Mouse (Mus musculus): Measurements from ENCODE around the gene Tbc1d8. TPM values are rescaled to one million over a fixed set of nuclear protein-coding genes. Genes with fewer than 3 reads are reported as not detected.

Gene Tbc1d8
- polyA plus RNA-seq, 1 experiment from 2014 or later = 9.3 TPM

GRCm38 (mm10) chr1:39408668-39409067 lies 69.9 kb downstream of the Tbc1d8 start:
- Histone ChIP-seq H3K27me3 (no peaks in the 10 kb centered on the region), H3K4me1 (no peaks in the 10 kb centered on the region; the same call in 1 of the 2 replicates), H3K9me3 (no peaks in the 10 kb centered on the region), H3K36me3 (no peaks in the 10 kb centered on the region), H3K27ac (no peak overlapping the region), H3K4me3 (no peak overlapping the region), H3K4me2 (no peak overlapping the region), H3K9ac (no peak overlapping the region)
- WGBS = 76% methylated on average over 7 of the region's 7 CpGs
- ATAC-seq (ENCODE audit: insufficient number of reproducible peaks, low FRiP score, low TSS enrichment, low read depth) = no peak

- no peaks in the 10 kb centered on the region; the same call in 1 of the 2 replicates for H3K4me1 ChIP-seq
- no peaks in the 10 kb centered on the region for H3K9me3 ChIP-seq
- H3K9ac ChIP-seq = no peak overlapping the region
- no peak overlapping the region for H3K27ac ChIP-seq
- no peak overlapping the region for H3K4me2 ChIP-seq
- 93% methylated on average over 6 of the region's 6 CpGs for WGBS
- no peak overlapping the region for H3K4me3 ChIP-seq
- no peaks in the 10 kb centered on the region for H3K36me3 ChIP-seq
- no peaks in the 10 kb centered on the region for H3K27me3 ChIP-seq
- ATAC-seq (ENCODE audit: insufficient number of reproducible peaks, low FRiP score, low TSS enrichment, low read depth) = no peak
Measured at GRCm38 (mm10) chr1:39408123-39408522, 70.4 kb downstream of the Tbc1d8 start.

GRCm38 (mm10) chr1:39407108-39407507 lies 71.4 kb downstream of the Tbc1d8 start:
- no peaks in the 10 kb centered on the region; the same call in 1 of the 2 replicates for H3K4me1 ChIP-seq
- 63% methylated on average over 4 of the region's 4 CpGs for WGBS
- no peak overlapping the region for H3K9ac ChIP-seq
- H3K27me3 ChIP-seq = no peaks in the 10 kb centered on the region
- no peaks in the 10 kb centered on the region for H3K36me3 ChIP-seq
- H3K9me3 ChIP-seq = no peaks in the 10 kb centered on the region
- no peak for ATAC-seq (ENCODE audit: insufficient number of reproducible peaks, low FRiP score, low TSS enrichment, low read depth)
- H3K4me3 ChIP-seq = no peak overlapping the region
- no peak overlapping the region for H3K4me2 ChIP-seq
- H3K27ac ChIP-seq = no peak overlapping the region

GRCm38 (mm10) chr1:39400173-39400572 lies 78.4 kb downstream of the Tbc1d8 start:
- H3K4me1 ChIP-seq = no peaks in the 10 kb centered on the region
- WGBS = 89% methylated on average over 3 of the region's 3 CpGs
- no peak for ATAC-seq (ENCODE audit: insufficient number of reproducible peaks, low FRiP score, low TSS enrichment, low read depth)

GRCm38 (mm10) chr1:39399228-39399627 lies 79.3 kb downstream of the Tbc1d8 start:
- H3K4me1 ChIP-seq = no peaks in the 10 kb centered on the region
- no peak for ATAC-seq (ENCODE audit: insufficient number of reproducible peaks, low FRiP score, low TSS enrichment, low read depth)

More at GRCm38 (mm10) chr1:39400173-39400572, 78.4 kb downstream of the Tbc1d8 start:
- no peaks in the 10 kb centered on the region for H3K9me3 ChIP-seq
- no peak overlapping the region for H3K4me3 ChIP-seq
- no peak overlapping the region for H3K27ac ChIP-seq
- H3K4me2 ChIP-seq = no peak overlapping the region
- no peaks in the 10 kb centered on the region for H3K27me3 ChIP-seq
- H3K36me3 ChIP-seq = no peaks in the 10 kb centered on the region
- no peak overlapping the region for H3K9ac ChIP-seq

GRCm38 (mm10) chr1:39398284-39398683 lies 80.3 kb downstream of the Tbc1d8 start:
- 85% methylated on average over 6 of the region's 6 CpGs for WGBS
- no peak overlapping the region for H3K27ac ChIP-seq
- no peaks in the 10 kb centered on the region for H3K4me1 ChIP-seq
- no peak for ATAC-seq (ENCODE audit: insufficient number of reproducible peaks, low FRiP score, low TSS enrichment, low read depth)
- no peak overlapping the region for H3K4me2 ChIP-seq
- H3K9ac ChIP-seq = no peak overlapping the region
- no peak overlapping the region for H3K4me3 ChIP-seq
- H3K9me3 ChIP-seq = no peaks in the 10 kb centered on the region
- no peaks in the 10 kb centered on the region for H3K27me3 ChIP-seq
- H3K36me3 ChIP-seq = 0 out of 2 replicates have a peak, but pooled peaks cover 2% of the 10 kb centered on the region

More at GRCm38 (mm10) chr1:39399228-39399627, 79.3 kb downstream of the Tbc1d8 start:
- Histone ChIP-seq H3K36me3 (no peaks in the 10 kb centered on the region), H3K4me3 (no peak overlapping the region), H3K9me3 (no peaks in the 10 kb centered on the region), H3K9ac (no peak overlapping the region), H3K27ac (no peak overlapping the region), H3K4me2 (no peak overlapping the region), H3K27me3 (no peaks in the 10 kb centered on the region)
- 66% methylated on average over 4 of the region's 4 CpGs for WGBS

GRCm38 (mm10) chr1:39396347-39396746 lies 82.2 kb downstream of the Tbc1d8 start:
- Histone ChIP-seq H3K9ac (no peak overlapping the region), H3K4me2 (no peak overlapping the region), H3K4me3 (no peak overlapping the region), H3K9me3 (no peaks in the 10 kb centered on the region), H3K27me3 (no peaks in the 10 kb centered on the region), H3K36me3 (0 out of 2 replicates have a peak, but pooled peaks cover 2% of the 10 kb centered on the region), H3K27ac (no peak overlapping the region), H3K4me1 (no peaks in the 10 kb centered on the region)
- 79% methylated on average over 4 of the region's 4 CpGs for WGBS
- ATAC-seq (ENCODE audit: insufficient number of reproducible peaks, low FRiP score, low TSS enrichment, low read depth) = peak; percentile 36; the same call in 1 of the 2 replicates

- Histone ChIP-seq H3K36me3 (0 out of 2 replicates have a peak, but pooled peaks cover 2% of the 10 kb centered on the region), H3K4me2 (no peak overlapping the region), H3K9me3 (no peaks in the 10 kb centered on the region), H3K4me3 (no peak overlapping the region), H3K4me1 (no peaks in the 10 kb centered on the region), H3K9ac (no peak overlapping the region), H3K27me3 (no peaks in the 10 kb centered on the region), H3K27ac (no peak overlapping the region)
- no peak for ATAC-seq (ENCODE audit: insufficient number of reproducible peaks, low FRiP score, low TSS enrichment, low read depth)
- WGBS = 70% methylated on average over 3 of the region's 3 CpGs
Measured at GRCm38 (mm10) chr1:39394650-39395049, 83.9 kb downstream of the Tbc1d8 start.

- no peak overlapping the region for H3K4me3 ChIP-seq
- no peak for ATAC-seq (ENCODE audit: insufficient number of reproducible peaks, low FRiP score, low TSS enrichment, low read depth)
- no peak overlapping the region for H3K9ac ChIP-seq
- no peaks in the 10 kb centered on the region for H3K9me3 ChIP-seq
- WGBS = 69% methylated on average over 10 of the region's 10 CpGs
- no peaks in the 10 kb centered on the region for H3K27me3 ChIP-seq
- H3K27ac ChIP-seq = no peak overlapping the region
- no peak overlapping the region for H3K4me2 ChIP-seq
- 0 out of 2 replicates have a peak, but pooled peaks cover 2% of the 10 kb centered on the region for H3K36me3 ChIP-seq
- H3K4me1 ChIP-seq = no peaks in the 10 kb centered on the region
Measured at GRCm38 (mm10) chr1:39394096-39394495, 84.5 kb downstream of the Tbc1d8 start.

- WGBS = 71% methylated on average over 8 of the region's 8 CpGs
- H3K36me3 ChIP-seq = 0 out of 2 replicates have a peak, but pooled peaks cover 2% of the 10 kb centered on the region
- H3K27me3 ChIP-seq = no peaks in the 10 kb centered on the region
- no peak overlapping the region for H3K9ac ChIP-seq
- H3K4me2 ChIP-seq = no peak overlapping the region
- H3K9me3 ChIP-seq = no peaks in the 10 kb centered on the region
- no peak overlapping the region for H3K4me3 ChIP-seq
- ATAC-seq (ENCODE audit: insufficient number of reproducible peaks, low FRiP score, low TSS enrichment, low read depth) = no peak
- H3K4me1 ChIP-seq = no peaks in the 10 kb centered on the region
- H3K27ac ChIP-seq = no peak overlapping the region
Measured at GRCm38 (mm10) chr1:39393217-39393867, 85.2 kb downstream of the Tbc1d8 start.

- H3K4me1 ChIP-seq = no peaks in the 10 kb centered on the region
- ATAC-seq (ENCODE audit: insufficient number of reproducible peaks, low FRiP score, low TSS enrichment, low read depth) = no peak
- no peak overlapping the region for H3K9ac ChIP-seq
- no peak overlapping the region for H3K27ac ChIP-seq
- H3K4me2 ChIP-seq = no peak overlapping the region
- no peak overlapping the region for H3K4me3 ChIP-seq
- 62% methylated on average over 3 of the region's 3 CpGs for WGBS
- no peaks in the 10 kb centered on the region for H3K27me3 ChIP-seq
- 0 out of 2 replicates have a peak, but pooled peaks cover 2% of the 10 kb centered on the region for H3K36me3 ChIP-seq
- H3K9me3 ChIP-seq = no peaks in the 10 kb centered on the region
Measured at GRCm38 (mm10) chr1:39392189-39392588, 86.4 kb downstream of the Tbc1d8 start.

- no peak overlapping the region for H3K4me3 ChIP-seq
- no peak for ATAC-seq (ENCODE audit: insufficient number of reproducible peaks, low FRiP score, low TSS enrichment, low read depth)
- 89% methylated on average over 6 of the region's 6 CpGs for WGBS
Measured at GRCm38 (mm10) chr1:39391652-39392051, 86.9 kb downstream of the Tbc1d8 start.

More at GRCm38 (mm10) chr1:39391652-39392051, 86.9 kb downstream of the Tbc1d8 start:
- H3K27me3 ChIP-seq = no peaks in the 10 kb centered on the region
- H3K4me2 ChIP-seq = no peak overlapping the region
- no peak overlapping the region for H3K27ac ChIP-seq
- H3K4me1 ChIP-seq = no peaks in the 10 kb centered on the region
- H3K9me3 ChIP-seq = no peaks in the 10 kb centered on the region
- no peak overlapping the region for H3K9ac ChIP-seq
- H3K36me3 ChIP-seq = 0 out of 2 replicates have a peak, but pooled peaks cover 2% of the 10 kb centered on the region

All from limb, embryonic 15.5 days (tissue).